Mouse (Mus musculus): ENCODE data around the gene Olfr193.
"Not testable (repeated sequence)": the region's sequence is repeated elsewhere in the genome, so short reads cannot be mapped to it uniquely, and the experiment has no call there.

The Olfr193 gene

DNA sequence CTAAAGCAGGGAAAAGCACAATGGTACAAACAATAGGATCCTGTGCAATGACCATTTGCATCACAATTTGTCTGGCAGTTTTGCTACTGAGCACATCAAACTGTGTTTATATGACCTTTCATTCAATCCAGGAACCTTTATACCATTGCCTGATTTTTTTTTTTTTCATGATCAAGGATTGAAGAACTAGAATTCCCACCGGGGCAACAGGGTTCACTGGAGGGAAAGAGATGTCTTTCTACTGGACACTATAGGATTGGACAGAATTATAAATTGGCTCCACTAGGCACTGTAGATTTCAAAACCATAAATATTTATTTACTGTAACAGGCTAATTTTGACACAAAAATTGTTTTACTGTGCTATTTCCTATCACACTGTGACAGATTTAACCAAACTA is at the start of gene Olfr193:
TSS of gene Olfr193 (minus strand) at position 101 of the 400 bp plus-strand sequence.
- no peak for DNase-seq (ENCODE audit: low read depth)

DNA sequence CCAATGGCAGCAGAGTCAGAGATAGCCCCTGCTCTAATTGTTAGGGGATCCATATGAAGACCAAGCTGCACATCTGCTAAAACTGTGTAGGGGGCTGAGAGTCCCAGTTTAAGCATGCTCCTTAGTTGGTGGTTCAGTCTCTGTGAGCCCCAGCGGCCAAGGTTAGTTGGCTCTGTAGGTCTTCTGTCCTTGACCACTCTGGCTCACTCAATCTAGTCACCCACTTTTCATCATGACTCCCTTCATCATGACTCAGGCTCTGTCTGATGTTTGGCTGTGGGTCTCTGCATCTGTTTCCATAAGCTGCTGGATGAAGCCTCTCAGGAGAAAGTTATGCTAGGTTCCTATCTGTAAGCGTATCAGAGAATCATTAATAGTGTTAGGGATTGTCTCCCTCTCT is 40.3 kb upstream of the Olfr193 start:
- no peak for DNase-seq (ENCODE audit: low read depth)

DNA sequence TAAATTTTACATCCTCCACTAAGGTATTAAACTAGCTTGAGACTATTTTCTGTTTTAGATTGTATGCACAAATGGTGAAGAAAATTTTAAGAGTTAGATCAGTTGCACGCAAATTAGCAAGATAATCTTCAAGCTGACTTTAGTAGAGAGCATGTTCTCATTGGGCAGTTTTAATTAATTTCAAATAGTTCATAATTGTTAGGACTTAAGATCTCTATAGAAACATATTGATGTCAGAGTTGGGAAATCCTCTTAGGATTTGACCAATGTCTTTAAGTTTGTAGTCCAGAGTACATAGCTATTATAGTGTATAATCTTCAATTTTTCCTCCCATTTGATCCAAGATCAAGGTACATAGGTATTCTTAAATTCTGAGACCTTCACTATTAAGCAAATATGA is 35.1 kb upstream of the Olfr193 start, which contains the start of gene Olfr195:
TSS of gene Olfr195 (plus strand) at position 301 of the 400 bp plus-strand sequence.
- DNase-seq (ENCODE audit: low read depth): no peak

DNA sequence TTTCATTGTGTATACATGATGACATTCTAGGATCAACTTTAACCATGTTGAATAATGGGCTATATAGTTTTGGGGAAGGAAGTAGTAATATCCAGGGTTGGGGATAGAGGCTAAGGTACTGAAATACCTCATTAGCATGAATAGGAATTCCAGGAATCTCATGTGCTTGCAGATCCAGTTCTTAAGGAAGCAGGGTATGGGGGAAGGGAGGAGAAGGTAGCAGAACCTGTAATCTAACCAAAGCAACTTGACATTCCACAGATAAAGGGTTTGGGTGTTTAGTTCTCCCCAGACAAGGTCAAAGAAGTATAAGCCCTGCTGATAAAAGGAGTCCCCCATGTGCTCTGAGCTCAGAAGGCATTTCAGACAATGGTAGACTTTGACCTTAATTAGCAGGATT is 29.4 kb upstream of the Olfr193 start:
- no peak for DNase-seq (ENCODE audit: low read depth)

DNA sequence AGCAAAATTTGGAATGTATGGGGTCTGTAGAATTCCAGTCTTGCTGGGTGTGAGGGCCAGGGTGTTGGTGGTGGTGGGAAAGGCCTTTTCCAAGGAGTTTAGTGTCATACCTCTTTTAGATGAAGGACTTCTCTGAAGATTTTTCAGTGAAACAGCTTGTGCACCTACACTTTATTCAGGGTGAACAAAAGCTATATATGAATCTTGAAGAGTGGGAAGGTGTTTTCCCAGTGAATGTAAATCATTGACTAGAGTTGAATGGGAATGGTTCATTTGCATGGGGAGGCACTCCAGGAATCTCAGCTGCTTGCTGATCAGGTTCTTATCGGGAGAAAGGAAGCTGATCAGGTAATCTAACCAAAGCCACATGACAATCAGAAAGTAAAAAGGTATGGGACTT is 19.1 kb upstream of the Olfr193 start:
- DNase-seq (ENCODE audit: low read depth): no peak

DNA sequence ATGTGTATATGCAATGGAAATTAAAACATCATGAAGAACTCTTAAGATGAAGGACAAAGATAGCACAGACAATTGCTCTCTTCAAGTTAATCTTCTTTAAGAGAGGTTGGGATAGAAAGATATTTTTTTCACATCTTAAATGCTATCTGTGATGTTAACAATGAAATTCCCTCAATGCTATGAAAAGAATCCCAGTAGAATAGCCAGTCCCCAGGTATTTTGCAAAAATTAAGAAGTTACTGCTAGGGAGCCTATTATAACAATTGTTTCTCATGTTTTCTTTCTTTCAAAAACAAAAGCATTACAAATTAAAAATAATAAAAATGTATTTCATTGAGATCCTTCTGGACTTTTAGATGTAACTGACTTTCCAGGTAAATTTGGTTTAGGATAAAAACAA is 9.3 kb upstream of the Olfr193 start, which contains the start of gene Olfr194:
TSS of gene Olfr194 (minus strand) at position 101 of the 400 bp plus-strand sequence.
- DNase-seq (ENCODE audit: low read depth): no peak

DNA sequence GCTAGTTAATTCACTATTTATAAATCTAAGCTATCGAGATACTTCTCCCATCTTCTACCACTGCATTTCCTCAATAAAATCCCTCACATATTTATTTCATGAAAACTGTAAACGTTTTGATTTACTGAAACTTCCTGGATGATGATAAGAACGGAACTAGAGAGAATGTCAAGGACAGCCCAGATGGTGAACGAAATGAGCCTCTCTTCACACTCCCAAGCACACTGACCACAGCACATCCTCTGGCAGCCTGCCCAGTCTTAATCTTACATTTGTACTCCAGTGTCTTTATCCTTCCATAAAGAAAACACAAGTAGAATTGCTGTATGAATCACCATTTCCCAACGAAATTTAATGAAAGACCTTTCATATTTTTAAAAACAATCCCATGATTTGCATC is 3.2 kb downstream of the Olfr193 start:
- peak; percentile 84 for DNase-seq (ENCODE audit: low read depth)

DNA sequence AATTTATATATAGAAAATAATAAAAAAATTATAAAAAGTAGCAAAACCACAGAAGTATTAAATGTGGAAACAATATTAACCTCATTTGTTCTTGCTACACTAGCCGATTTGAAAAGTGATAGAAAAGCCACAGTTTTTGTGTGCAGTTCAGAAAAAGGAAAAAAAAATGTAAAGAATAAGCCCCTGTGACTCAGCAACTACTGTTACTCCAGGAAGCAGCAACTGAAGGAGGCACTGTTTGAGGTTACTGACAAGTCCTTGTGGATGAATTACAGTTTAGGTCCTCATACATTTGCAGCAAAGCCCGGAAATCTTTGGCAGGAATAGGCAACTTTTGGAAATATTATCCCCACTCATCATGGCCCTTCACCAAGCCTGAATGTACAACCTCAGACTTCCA is 6.4 kb downstream of the Olfr193 start:
- peak; percentile 92 for DNase-seq (ENCODE audit: low read depth)

DNA sequence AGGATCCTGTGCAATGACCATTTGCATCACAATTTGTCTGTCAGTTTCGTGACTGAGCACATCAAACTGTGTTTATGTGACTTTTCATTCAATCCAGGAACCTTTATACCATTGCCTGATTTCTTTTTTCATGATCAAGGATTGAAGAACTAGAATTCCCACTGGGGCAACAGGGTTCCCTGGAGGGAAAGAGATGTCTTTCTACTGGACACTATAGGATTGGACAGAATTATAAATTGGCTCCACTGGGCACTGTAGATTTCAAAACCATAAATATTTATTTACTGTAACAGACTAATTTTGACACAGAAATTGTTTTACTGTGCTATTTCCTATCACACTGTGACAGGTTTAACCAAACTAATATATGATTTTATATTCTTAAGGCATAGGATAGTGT is 22.0 kb downstream of the Olfr193 start, which contains the start of gene Olfr191:
TSS of gene Olfr191 (minus strand) at position 101 of the 400 bp plus-strand sequence.
- not testable (repeated sequence) for DNase-seq (ENCODE audit: low read depth)

DNA sequence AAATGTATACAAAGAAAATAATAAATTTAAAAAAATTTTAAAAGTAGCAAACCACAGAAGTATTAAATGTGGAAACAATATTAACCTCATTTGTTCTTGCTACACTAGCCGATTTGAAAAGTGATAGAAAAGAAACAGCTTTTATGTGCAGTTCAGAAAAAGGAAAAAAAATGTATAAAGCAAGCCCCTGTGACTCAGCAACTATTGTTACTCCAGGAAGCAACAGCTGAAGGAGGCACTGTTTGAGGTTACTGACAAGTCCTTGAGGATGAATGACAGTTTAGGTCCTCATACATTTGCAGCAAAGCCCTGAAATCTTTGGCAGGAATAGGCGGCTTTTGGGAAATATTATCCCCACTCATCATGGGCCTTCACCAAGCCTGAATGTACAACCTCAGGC is 30.6 kb downstream of the Olfr193 start:
- peak; percentile 79 for DNase-seq (ENCODE audit: low read depth)

DNA sequence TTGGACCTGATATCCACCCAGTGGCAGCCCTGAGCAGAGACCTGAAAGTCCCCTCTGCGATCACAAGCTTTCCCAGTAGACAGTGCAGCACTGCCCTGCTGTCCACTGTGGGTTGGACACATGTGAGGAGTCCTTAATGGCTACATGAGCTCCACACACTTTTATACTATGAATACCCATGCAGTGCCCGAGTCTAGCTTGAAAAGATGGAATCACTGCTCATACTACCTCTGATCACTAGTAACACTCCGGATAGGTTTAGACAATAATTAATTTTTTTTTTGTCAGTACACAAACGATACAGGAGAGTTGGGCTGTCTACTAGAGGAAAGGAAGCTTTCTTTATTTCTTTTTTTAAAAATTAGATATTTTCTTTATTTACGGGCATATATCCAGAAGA is 33.8 kb downstream of the Olfr193 start, which contains the start of gene Olfr190:
TSS of gene Olfr190 (minus strand) at position 101 of the 400 bp plus-strand sequence.
- no peak for DNase-seq (ENCODE audit: low read depth)

DNA sequence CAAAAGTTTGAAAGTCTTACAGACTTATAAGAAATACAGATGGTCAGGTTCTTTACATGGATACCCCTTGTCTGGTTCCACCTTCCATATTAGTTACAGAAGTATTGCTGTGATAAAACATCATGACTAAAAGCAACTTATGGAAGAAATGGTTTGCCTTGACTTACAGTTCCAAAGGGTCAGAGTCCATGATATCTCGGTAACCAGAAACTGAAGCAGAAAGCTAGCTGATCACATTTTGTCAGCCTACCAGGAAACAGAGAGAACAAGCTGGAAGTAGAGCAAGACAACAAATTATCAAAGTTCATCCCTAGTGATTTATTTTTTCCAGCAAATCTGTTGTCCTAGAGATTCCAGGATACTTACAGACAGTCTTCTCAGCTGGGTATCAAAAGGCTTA is 38.2 kb downstream of the Olfr193 start:
- no peak for DNase-seq (ENCODE audit: low read depth)

DNA sequence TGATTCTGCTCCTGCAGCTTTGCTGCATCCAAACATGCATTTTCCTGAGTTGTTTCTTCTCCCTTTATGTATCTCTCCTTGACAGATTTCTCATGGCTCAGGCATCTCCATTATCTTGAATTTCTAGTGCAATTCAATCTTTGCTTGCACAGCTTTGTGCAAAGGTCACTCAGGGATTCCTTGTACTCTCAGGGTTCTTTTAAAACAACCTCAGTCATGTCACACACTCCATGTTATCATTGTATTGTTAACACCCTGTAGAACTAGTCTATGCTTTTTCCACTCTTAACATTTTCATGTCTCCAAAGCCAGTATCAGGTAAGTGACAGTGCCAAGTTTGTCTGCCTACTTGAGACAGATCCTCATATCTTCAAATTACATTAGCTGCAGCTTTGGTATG is 39.9 kb downstream of the Olfr193 start:
- DNase-seq (ENCODE audit: low read depth): no peak

DNA sequence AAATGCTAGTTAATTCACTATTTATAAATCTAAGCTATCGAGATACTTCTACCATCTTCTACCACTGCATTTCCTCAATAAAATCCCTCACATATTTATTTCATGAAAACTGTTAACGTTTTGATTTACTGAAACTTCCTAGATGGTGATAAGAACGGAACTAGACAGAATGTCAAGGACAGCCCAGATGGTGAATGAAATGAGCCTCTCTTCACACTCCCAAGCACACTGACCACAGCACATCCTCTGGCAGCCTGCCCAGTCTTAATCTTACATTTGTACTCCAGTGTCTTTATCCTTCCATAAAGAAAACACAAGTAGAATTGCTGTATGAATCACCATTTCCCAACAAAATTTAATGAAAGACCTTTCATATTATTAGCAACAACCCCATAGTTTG is 49.3 kb downstream of the Olfr193 start:
- DNase-seq (ENCODE audit: low read depth): peak; percentile 91
